Mouse (Mus musculus) left cerebral cortex, postnatal 25 days (tissue): Measurements from ENCODE around the gene Chtf18. TPM values are rescaled to one million over a fixed set of nuclear protein-coding genes. Genes with fewer than 3 reads are reported as not detected.

Experiments
- DNase-seq, 2 experiments: peaks; one replicate each; pipeline ENCODE4 v3.0.0; 2022; ENCODE audit warnings: low spot score in 2 of 2, mixed read lengths in 1 of 2
- intact Hi-C: fragments of 180-260 bp; cut with DNase I; formaldehyde crosslinking; loops from one replicate; pipeline ENCODE4 v1.15.1; 2025
- microRNA-seq, 2 experiments: library from miRNA; unstranded; fragments of <30 nt; microRNA quantifications; one replicate each; pipeline ENCODE4 v1.2.0; 2022
- total RNA-seq, 2 experiments: library from RNA; stranded (reverse); gene quantifications; 2 replicates each; pipeline ENCODE4 v1.2.3; 2021

The Chtf18 gene
- total RNA-seq, 2 experiments from 2014 or later: 2.4 to 3.0 TPM

- intact Hi-C loops: no loop called here
- no peak for DNase-seq
These were observed 40.9 kb downstream of the Chtf18 start for GRCm38 (mm10) chr17:25686323-25686722.

DNA sequence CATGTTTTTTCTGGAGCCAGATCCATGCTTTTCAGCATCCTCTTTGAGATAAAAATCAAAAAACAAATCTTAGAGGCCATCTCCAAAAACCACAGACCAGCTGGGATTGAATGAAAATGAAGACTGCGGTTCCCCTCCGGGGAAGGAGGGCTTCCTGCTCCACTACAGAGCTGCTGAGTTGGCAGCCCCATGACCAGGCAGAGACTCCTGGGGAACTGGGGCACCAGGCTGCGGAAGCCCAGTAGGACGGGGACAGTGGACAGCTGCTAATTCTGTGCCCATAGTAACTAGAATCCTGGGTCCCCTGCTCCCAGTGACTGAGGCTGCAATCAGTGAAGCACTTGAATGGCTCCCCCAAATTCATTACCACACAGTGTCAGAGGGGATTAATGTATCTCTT is 45.6 kb downstream of the Chtf18 start:
- DNase-seq: no peak
- intact Hi-C loops: no loop called here

DNA sequence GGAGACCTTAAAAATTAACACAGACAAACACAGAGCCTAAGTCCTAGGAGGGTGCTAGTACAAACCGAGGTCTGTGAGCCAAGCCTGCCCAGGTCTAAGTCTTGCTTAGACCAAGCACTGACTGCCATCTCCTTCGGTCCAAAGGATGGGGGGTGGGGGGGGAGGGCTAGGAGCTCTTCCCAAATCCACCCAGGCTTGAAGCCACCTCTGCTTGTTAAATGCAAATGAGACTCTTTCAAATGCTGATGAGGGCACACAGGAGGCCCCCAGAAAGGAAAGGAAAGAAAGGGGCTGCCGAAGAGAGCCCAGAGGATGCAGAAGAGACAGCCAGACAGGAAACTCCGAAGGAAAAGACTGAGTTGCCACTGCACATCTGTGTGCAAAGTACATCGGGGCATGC is 47.4 kb downstream of the Chtf18 start:
- intact Hi-C loops: no loop called here

DNA sequence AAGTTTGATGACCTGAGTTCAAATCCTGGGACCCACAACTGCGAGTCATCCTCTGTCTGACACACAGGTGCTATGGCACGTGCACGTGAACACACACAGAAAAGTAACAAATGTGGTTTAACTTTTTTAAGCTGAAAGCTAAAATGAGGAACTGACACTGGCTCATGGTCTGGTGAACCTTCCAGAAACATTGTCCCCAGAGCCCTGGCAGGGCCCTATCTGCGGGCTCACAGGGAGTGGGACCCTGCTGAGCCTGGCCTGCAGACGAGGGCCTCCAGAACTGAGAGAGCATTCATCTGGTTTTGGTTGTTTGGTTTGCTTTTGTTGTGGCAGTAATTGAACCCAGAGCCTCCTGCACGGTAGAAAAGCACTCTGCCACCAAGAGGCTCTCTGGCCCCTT is 49.2 kb downstream of the Chtf18 start:
- intact Hi-C loops: no loop called here

More for the DNA sequence above, 47.4 kb downstream of the Chtf18 start:
- no peak for DNase-seq

GRCm38 (mm10) chr17:25672982-25673381 is 54.2 kb downstream of the Chtf18 start:
- no peak for DNase-seq

More for the DNA sequence above, 49.2 kb downstream of the Chtf18 start:
- no peak for DNase-seq

More at GRCm38 (mm10) chr17:25672982-25673381, 54.2 kb downstream of the Chtf18 start:
- intact Hi-C loops: no loop called here

Small RNAs within 50 kb of the gene (microRNA-seq; reads per million reads assigned to microRNA genes)
- gene Gm25083: 0 reads per million in 2 experiments

Other genes starting within 250 kb of the Chtf18 start
- under 1 TPM in 1 of 2 experiments, not detected in 1; 0.60 TPM for gene Sstr5, start 230.1 kb downstream of the Chtf18 start, total RNA-seq
- 10 to 100 TPM; 52.1 to 55.3 TPM for gene Sox8, start 156.7 kb downstream of the Chtf18 start, total RNA-seq
- 10 to 100 TPM; 20.4 to 23.7 TPM for gene Lmf1, start 148.3 kb downstream of the Chtf18 start, total RNA-seq
- 100 to 1,000 TPM; 176 to 196 TPM for gene Gng13, start 10.2 kb downstream of the Chtf18 start, total RNA-seq
- gene Rpusd1, start 251 bp upstream of the Chtf18 start, total RNA-seq: 10 to 100 TPM; 46.9 to 48.7 TPM
- under 1 TPM in 1 of 2 experiments, not detected in 1; 0.25 TPM for gene Mslnl, start 8.6 kb upstream of the Chtf18 start, total RNA-seq
- gene Msln, start 27.0 kb upstream of the Chtf18 start, total RNA-seq: 1 to 10 TPM; 2.2 to 3.8 TPM
- gene Narfl, start 46.4 kb upstream of the Chtf18 start, total RNA-seq: 10 to 100 TPM; 33.4 to 34.4 TPM
- 100 to 1,000 TPM; 109 to 122 TPM for gene Haghl, start 58.3 kb upstream of the Chtf18 start, total RNA-seq
- gene Ccdc78, start 59.2 kb upstream of the Chtf18 start, total RNA-seq: under 1 TPM in 1 of 2 experiments, not detected in 1; 0.21 TPM
- gene Fam173a, start 65.5 kb upstream of the Chtf18 start, total RNA-seq: 10 to 100 TPM; 79.7 to 82.2 TPM
- 1 to 10 TPM in 1 of 2 experiments, not detected in 1; 1.0 TPM for gene AC134908.4, start 68.2 kb upstream of the Chtf18 start, total RNA-seq
- 10 to 100 TPM; 72.5 to 86.7 TPM for gene Metrn, start 69.7 kb upstream of the Chtf18 start, total RNA-seq
- gene Fbxl16, start 81.7 kb upstream of the Chtf18 start, total RNA-seq: 100 to 1,000 TPM; 648 to 673 TPM
- gene Wdr24, start 96.2 kb upstream of the Chtf18 start, total RNA-seq: 10 to 100 TPM; 25.1 to 25.4 TPM
- gene Jmjd8, start 101.4 kb upstream of the Chtf18 start, total RNA-seq: 10 to 100 TPM; 55.9 to 57.6 TPM
- gene Stub1, start 106.0 kb upstream of the Chtf18 start, total RNA-seq: 100 to 1,000 TPM; 171 to 173 TPM
- gene Rhbdl1, start 109.9 kb upstream of the Chtf18 start, total RNA-seq: 10 to 100 TPM; 59.0 to 59.7 TPM
- 10 to 100 TPM; 23.0 to 25.2 TPM for gene Gm20683, start 114.3 kb upstream of the Chtf18 start, total RNA-seq
- gene Rhot2, start 117.4 kb upstream of the Chtf18 start, total RNA-seq: 10 to 100 TPM; 76.9 to 84.4 TPM
- gene Wdr90, start 134.1 kb upstream of the Chtf18 start, total RNA-seq: 10 to 100 TPM; 29.8 to 31.4 TPM
- 10 to 100 TPM; 21.1 to 22.2 TPM for gene Mcrip2, start 141.3 kb upstream of the Chtf18 start, total RNA-seq
- gene Mettl26, start 147.7 kb upstream of the Chtf18 start, total RNA-seq: 10 to 100 TPM; 34.8 to 38.1 TPM
- gene Wfikkn1, start 153.4 kb upstream of the Chtf18 start, total RNA-seq: 1 to 10 TPM; 1.3 to 2.5 TPM
- gene Rab40c, start 192.3 kb upstream of the Chtf18 start, total RNA-seq: 10 to 100 TPM; 46.7 to 50.9 TPM
- 100 to 1,000 TPM; 116 to 118 TPM for gene Pigq, start 217.5 kb upstream of the Chtf18 start, total RNA-seq
- not detected for gene Nhlrc4, start 217.5 kb upstream of the Chtf18 start, total RNA-seq
- gene A930017K11Rik, start 225.1 kb upstream of the Chtf18 start, total RNA-seq: under 1 TPM in 1 of 2 experiments, not detected in 1; 0.23 TPM